Mouse (Mus musculus) hindbrain, embryonic 15.5 days (tissue): ENCODE results near the gene Ttc38. TPM values are rescaled to one million over a fixed set of nuclear protein-coding genes. Genes with fewer than 3 reads are reported as not detected.

Experiments used
- ATAC-seq: fragments of 200-750 bp; cut with Nextera tagmentation; 2 replicates; pipeline ENCODE4 v1.8.0; 2017; ENCODE audit warnings: low read depth, moderate number of reproducible peaks, moderate TSS enrichment; ENCODE audit not compliant: low FRiP score
- H3K27ac ChIP-seq: fragments of 300-500 bp; sonication (generic); replicated peaks from 2 replicates; pipeline ENCODE4 v1.5.1; 2015; ENCODE audit warnings: mild to moderate bottlenecking, inconsistent platforms
- H3K27me3 ChIP-seq: fragments of 300-500 bp; sonication (generic); 2 replicates; pipeline ENCODE4 v1.6.1; 2015; ENCODE audit warnings: control low read depth, inconsistent platforms
- H3K36me3 ChIP-seq: fragments of 300-500 bp; sonication (generic); 2 replicates; pipeline ENCODE4 v1.6.1; 2015; ENCODE audit warnings: control low read depth, inconsistent platforms
- H3K4me1 ChIP-seq: fragments of 300-500 bp; sonication (generic); replicated peaks from 2 replicates; pipeline ENCODE4 v1.6.1; 2015; ENCODE audit warnings: control low read depth, inconsistent platforms
- H3K4me2 ChIP-seq: fragments of 300-500 bp; sonication (generic); 2 replicates; pipeline ENCODE4 v1.6.1; 2015; ENCODE audit warnings: moderate library complexity, mild to moderate bottlenecking, inconsistent platforms
- H3K4me3 ChIP-seq: fragments of 300-500 bp; sonication (generic); 2 replicates; pipeline ENCODE4 v1.5.1; 2015; ENCODE audit warnings: mild to moderate bottlenecking, inconsistent platforms
- H3K9ac ChIP-seq: fragments of 300-500 bp; sonication (generic); 2 replicates; pipeline ENCODE4 v1.6.1; 2015; ENCODE audit warnings: inconsistent platforms
- H3K9me3 ChIP-seq: fragments of 300-500 bp; sonication (generic); 2 replicates; pipeline ENCODE4 v1.6.1; 2016; ENCODE audit warnings: control low read depth, inconsistent platforms
- WGBS: fragments of 180-500 bp; shearing (Covaris S2); methylation state at CpG from one replicate; pipeline ENCODE4 v1.1.7; 2015; 5-methylcytosine and 5-hydroxymethylcytosine counted together
- polyA plus RNA-seq: library from polyadenylated mRNA; unstranded; fragments of >200 nt; fragmentation: Nextera tagmentation; extraction: Ambion mirVana; gene quantifications from 2 replicates; pipeline ENCODE4 v1.2.1, GENCODE M21; 2015

The Ttc38 gene
- polyA plus RNA-seq, result 2.9 and 3.6 TPM in 2 replicates

DNA sequence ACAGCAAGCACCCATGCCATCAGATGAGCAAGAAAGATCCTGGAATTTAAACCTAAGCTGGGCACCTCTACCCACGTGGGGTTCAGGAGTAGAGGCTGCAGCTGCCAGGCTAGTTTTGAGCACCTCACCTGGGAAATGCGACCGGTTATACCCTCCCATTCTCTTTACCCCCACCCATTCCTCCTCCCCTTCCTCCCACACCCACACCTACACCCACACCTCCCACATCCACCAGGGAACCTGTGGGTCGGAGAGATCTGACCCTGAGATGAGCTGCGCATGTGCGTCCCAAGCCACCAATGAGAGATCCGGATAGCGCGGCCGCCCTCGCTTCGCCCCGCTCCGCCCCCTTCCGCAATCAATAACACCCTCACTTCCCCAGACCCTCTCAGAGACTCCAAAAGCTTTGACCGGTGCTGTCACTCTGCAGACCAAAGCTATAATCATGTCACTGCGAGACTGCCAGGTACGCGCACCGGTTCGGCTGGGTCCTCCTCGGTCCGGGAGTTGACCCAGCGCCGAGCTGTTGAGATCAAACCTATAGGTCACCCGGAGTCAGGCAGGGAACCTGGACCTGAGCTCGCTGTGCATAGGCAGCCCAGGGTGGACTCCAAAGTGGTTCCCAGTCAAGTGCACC, at the start of gene Ttc38:
TSS of gene Ttc38 (plus strand) at position 353 of the 637 bp plus-strand sequence.
- Histone ChIP-seq H3K36me3 (no peaks in the 10 kb centered on the region), H3K4me3 (peak within 1 kb of the TSS; percentile 63), H3K27ac (peak within 1 kb of the TSS; percentile 46; the same call in 1 of the 2 replicates), H3K27me3 (no peaks in the 10 kb centered on the region), H3K4me2 (peak within 1 kb of the TSS; percentile 94), H3K9me3 (no peaks in the 10 kb centered on the region), H3K9ac (peak within 1 kb of the TSS; percentile 59), H3K4me1 (peaks cover 14% of the 10 kb centered on the region)
- ATAC-seq, result peak; percentile 94
- WGBS, result under 1% methylated on average over 27 of the region's 27 CpGs

GRCm38 (mm10) chr15:85783146-85783545, 49.0 kb upstream of the Ttc38 start:
- no peak overlapping the region for H3K27ac ChIP-seq
- no peaks in the 10 kb centered on the region for H3K9me3 ChIP-seq
- no peak overlapping the region for H3K9ac ChIP-seq
- WGBS, result 91% methylated on average over 4 of the region's 4 CpGs
- H3K4me2 ChIP-seq, result no peak overlapping the region
- no peaks in the 10 kb centered on the region for H3K36me3 ChIP-seq
- no peak for ATAC-seq
- H3K4me1 ChIP-seq, result no peaks in the 10 kb centered on the region
- no peaks in the 10 kb centered on the region for H3K27me3 ChIP-seq
- no peak overlapping the region for H3K4me3 ChIP-seq

- WGBS, result 94% methylated on average over 3 of the region's 3 CpGs
Observed at GRCm38 (mm10) chr15:85784341-85784740, 47.8 kb upstream of the Ttc38 start.

DNA sequence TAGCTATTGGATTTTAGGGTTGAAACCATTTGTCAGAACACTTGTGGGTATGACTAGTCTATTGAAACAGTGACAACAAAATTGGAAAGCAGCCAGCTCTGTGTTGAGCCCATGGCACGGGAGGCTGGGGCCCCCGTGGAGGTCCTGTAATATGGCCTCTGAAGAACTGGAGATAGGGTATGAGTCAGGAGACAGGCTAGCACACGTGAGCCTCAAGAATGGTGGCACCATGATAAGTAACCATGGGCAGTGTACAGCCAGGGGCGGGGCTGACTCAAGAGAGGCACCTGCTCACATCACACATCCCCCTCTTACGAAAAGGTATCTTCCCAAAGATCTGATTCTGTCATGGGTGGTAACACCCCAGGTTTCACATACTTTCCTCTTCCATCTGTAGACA, 45.4 kb upstream of the Ttc38 start:
- ATAC-seq, result no peak

More at GRCm38 (mm10) chr15:85784341-85784740, 47.8 kb upstream of the Ttc38 start:
- H3K27ac ChIP-seq, result no peak overlapping the region
- no peak overlapping the region for H3K4me3 ChIP-seq
- H3K9me3 ChIP-seq, result no peaks in the 10 kb centered on the region
- ATAC-seq, result no peak
- H3K9ac ChIP-seq, result no peak overlapping the region
- H3K4me2 ChIP-seq, result no peak overlapping the region
- no peaks in the 10 kb centered on the region for H3K4me1 ChIP-seq
- no peaks in the 10 kb centered on the region for H3K36me3 ChIP-seq
- H3K27me3 ChIP-seq, result no peaks in the 10 kb centered on the region

GRCm38 (mm10) chr15:85787482-85787881, 44.6 kb upstream of the Ttc38 start:
- 95% methylated on average over 6 of the region's 6 CpGs for WGBS
- no peaks in the 10 kb centered on the region for H3K4me1 ChIP-seq

More for the DNA sequence above, 45.4 kb upstream of the Ttc38 start:
- H3K27ac ChIP-seq, result no peak overlapping the region
- no peaks in the 10 kb centered on the region for H3K4me1 ChIP-seq
- H3K9ac ChIP-seq, result no peak overlapping the region
- 75% methylated on average over 5 of the region's 5 CpGs for whole genome bisulfite sequencing
- H3K4me3 ChIP-seq, result no peak overlapping the region
- H3K27me3 ChIP-seq, result no peaks in the 10 kb centered on the region
- H3K36me3 ChIP-seq, result no peaks in the 10 kb centered on the region
- H3K9me3 ChIP-seq, result no peaks in the 10 kb centered on the region
- H3K4me2 ChIP-seq, result no peak overlapping the region

DNA sequence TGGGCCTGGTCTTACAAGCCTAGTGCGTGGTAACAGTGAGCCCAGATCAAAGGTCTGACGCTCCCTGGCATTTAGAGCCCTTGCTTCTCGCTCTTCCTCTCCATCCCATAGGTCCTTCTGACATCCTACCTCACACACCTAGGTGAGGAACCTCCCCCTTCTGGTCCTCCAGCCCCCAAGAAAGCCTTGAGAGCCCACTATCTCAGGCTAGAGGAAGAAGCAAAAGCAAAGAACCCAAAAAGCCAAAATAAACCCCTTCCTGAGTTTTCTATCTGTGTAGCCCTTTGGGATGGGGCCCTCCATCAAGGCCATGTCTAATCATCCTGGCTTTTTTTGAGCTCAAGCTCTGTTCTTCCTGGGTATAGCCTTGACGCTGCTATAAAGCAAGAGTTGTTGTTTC, 44.1 kb upstream of the Ttc38 start:
- Histone ChIP-seq H3K4me1 (no peaks in the 10 kb centered on the region), H3K36me3 (no peaks in the 10 kb centered on the region)
- ATAC-seq, result no peak

More at GRCm38 (mm10) chr15:85787482-85787881, 44.6 kb upstream of the Ttc38 start:
- no peak for ATAC-seq
- Histone ChIP-seq H3K9me3 (no peaks in the 10 kb centered on the region), H3K4me2 (no peak overlapping the region), H3K4me3 (no peak overlapping the region), H3K9ac (no peak overlapping the region), H3K36me3 (no peaks in the 10 kb centered on the region), H3K27me3 (no peaks in the 10 kb centered on the region), H3K27ac (no peak overlapping the region)

GRCm38 (mm10) chr15:85788633-85789032, 43.5 kb upstream of the Ttc38 start:
- no peaks in the 10 kb centered on the region for H3K36me3 ChIP-seq
- H3K27me3 ChIP-seq, result no peaks in the 10 kb centered on the region
- H3K9me3 ChIP-seq, result no peaks in the 10 kb centered on the region
- H3K4me3 ChIP-seq, result no peak overlapping the region
- WGBS, result 78% methylated on average over 16 of the region's 16 CpGs
- H3K9ac ChIP-seq, result no peak overlapping the region
- H3K27ac ChIP-seq, result no peak overlapping the region
- H3K4me2 ChIP-seq, result no peak overlapping the region
- ATAC-seq, result no peak
- no peaks in the 10 kb centered on the region for H3K4me1 ChIP-seq

More for the DNA sequence above, 44.1 kb upstream of the Ttc38 start:
- no peak overlapping the region for H3K4me2 ChIP-seq
- H3K9me3 ChIP-seq, result no peaks in the 10 kb centered on the region
- H3K4me3 ChIP-seq, result no peak overlapping the region
- H3K9ac ChIP-seq, result no peak overlapping the region
- no peaks in the 10 kb centered on the region for H3K27me3 ChIP-seq
- 90% methylated on average over 4 of the region's 4 CpGs for WGBS
- no peak overlapping the region for H3K27ac ChIP-seq

- Histone ChIP-seq H3K9ac (no peak overlapping the region), H3K4me3 (no peak overlapping the region), H3K4me2 (no peak overlapping the region), H3K9me3 (no peaks in the 10 kb centered on the region), H3K27ac (no peak overlapping the region), H3K27me3 (no peaks in the 10 kb centered on the region), H3K4me1 (no peaks in the 10 kb centered on the region), H3K36me3 (no peaks in the 10 kb centered on the region)
- 89% methylated on average over 4 of the region's 4 CpGs for WGBS
- no peak for ATAC-seq
Observed at GRCm38 (mm10) chr15:85791449-85791848, 40.7 kb upstream of the Ttc38 start.

DNA sequence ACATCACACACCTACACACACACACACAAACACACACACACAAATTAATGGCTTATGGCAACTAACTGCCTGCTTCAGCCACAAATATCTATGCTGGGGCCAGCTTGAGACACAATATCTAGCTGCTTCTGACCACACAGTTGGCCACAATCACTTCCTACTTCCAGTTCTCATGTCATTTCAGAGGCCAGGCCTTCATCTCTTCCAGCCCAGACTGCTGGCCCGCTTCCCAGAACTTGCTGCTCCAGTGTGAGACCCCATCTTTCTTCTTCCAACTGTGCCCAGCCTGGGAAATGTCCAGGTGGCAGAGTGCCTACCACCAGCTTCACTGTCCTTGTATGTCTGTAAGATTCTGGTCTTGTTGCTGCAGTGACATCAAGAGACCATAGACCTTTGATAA, 39.3 kb upstream of the Ttc38 start:
- no peak overlapping the region for H3K27ac ChIP-seq
- H3K9ac ChIP-seq, result no peak overlapping the region
- no peaks in the 10 kb centered on the region for H3K36me3 ChIP-seq
- no peak for ATAC-seq
- no peaks in the 10 kb centered on the region for H3K27me3 ChIP-seq
- H3K4me2 ChIP-seq, result no peak overlapping the region
- no peaks in the 10 kb centered on the region for H3K9me3 ChIP-seq
- no peak overlapping the region for H3K4me3 ChIP-seq
- no peaks in the 10 kb centered on the region for H3K4me1 ChIP-seq
- 65% methylated on average over 1 of the region's 1 CpGs for WGBS

DNA sequence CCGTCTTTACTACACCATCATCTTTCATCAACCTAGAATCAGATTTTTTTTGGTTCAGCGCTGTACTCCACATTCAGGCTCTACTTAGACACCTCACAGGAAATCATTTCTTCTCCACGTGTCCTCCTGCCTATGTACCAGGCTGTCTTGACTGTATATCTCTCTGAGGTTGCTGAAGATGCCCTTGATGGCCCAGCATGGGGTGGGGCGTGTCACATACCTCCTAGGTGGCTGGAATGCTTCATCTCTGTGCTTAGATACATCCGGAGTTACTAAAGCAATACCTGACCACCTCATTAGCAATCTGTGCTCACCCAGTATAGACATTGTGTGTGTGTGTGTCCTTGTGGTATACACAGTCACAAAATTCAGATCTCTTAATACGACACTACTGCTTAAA, 36.6 kb upstream of the Ttc38 start:
- WGBS, result 82% methylated on average over 6 of the region's 6 CpGs
- H3K36me3 ChIP-seq, result no peaks in the 10 kb centered on the region

DNA sequence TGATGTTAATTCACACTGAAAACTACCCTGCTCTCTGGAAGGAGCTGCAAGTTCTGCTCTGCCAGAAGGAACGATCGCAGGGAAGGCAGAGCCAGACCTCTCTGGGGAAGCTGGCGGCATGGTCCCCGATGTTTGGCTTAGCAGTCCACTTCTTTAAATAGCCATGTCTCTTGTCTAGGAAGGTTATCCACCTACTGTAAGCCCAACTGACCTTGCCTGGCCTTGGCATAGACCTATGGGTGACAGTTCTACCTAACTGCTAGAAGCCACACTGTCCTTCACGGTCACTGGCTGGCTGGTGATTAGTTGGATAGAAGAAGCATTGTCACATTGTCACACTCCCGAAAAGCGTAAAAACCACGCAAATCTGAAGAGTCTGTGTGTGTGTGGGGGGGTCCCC, 33.4 kb upstream of the Ttc38 start:
- Histone ChIP-seq H3K4me2 (no peak overlapping the region), H3K4me1 (no peaks in the 10 kb centered on the region), H3K9ac (no peak overlapping the region), H3K27ac (no peak overlapping the region), H3K36me3 (no peaks in the 10 kb centered on the region), H3K27me3 (no peaks in the 10 kb centered on the region), H3K9me3 (no peaks in the 10 kb centered on the region), H3K4me3 (no peak overlapping the region)
- 93% methylated on average over 8 of the region's 8 CpGs for WGBS
- ATAC-seq, result no peak

More for the DNA sequence above, 36.6 kb upstream of the Ttc38 start:
- Histone ChIP-seq H3K9me3 (no peaks in the 10 kb centered on the region), H3K27ac (no peak overlapping the region), H3K4me3 (no peak overlapping the region), H3K4me1 (no peaks in the 10 kb centered on the region), H3K9ac (no peak overlapping the region), H3K4me2 (no peak overlapping the region), H3K27me3 (no peaks in the 10 kb centered on the region)
- no peak for ATAC-seq

DNA sequence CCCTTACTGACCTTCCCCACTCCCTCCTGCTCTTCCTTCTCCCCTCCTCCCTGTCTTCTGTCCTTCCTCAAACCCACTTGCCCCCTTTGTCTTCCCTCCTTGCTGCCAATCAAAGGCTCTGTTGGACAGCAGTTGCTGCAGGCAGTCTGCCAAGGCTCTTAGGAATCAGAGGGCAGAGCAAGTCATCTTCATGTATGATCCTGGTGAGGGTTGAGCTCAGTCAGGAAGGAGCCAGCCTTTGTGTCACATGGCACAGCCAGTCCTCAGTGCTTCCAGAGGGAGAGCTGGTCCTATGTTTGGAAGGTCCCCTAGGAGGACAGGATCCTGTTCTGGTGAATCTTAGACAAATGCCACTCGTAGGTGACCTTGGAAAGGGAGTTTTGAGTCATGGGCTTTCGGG, 29.2 kb upstream of the Ttc38 start:
- Histone ChIP-seq H3K9ac (no peak overlapping the region), H3K4me2 (no peak overlapping the region), H3K4me1 (no peaks in the 10 kb centered on the region), H3K27ac (no peak overlapping the region), H3K36me3 (no peaks in the 10 kb centered on the region), H3K4me3 (no peak overlapping the region), H3K9me3 (no peaks in the 10 kb centered on the region), H3K27me3 (no peaks in the 10 kb centered on the region)
- no peak for ATAC-seq
- WGBS, result 80% methylated on average over 2 of the region's 2 CpGs

DNA sequence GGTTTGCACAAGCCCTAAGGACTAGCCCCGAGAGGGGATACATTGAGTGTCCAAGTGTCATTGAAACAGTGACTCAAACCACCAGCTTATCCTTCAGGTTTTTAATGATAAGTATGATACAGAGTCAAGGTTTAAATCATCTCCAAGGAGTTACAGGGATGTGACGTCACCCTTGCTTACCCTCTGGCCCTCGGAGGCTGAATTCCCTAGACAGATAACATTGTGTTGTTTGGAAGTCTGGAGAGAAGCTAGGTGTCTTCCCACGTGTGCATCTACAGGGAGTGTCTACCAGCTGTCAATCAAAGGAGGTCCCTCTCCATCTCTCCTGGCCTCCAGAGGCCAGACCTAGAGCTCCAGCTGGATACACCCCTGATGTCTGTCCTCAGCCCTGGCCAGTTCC, 25.2 kb upstream of the Ttc38 start:
- Histone ChIP-seq H3K9ac (no peak overlapping the region), H3K27me3 (no peaks in the 10 kb centered on the region), H3K27ac (no peak overlapping the region), H3K4me2 (no peak overlapping the region), H3K4me3 (no peak overlapping the region), H3K4me1 (peaks cover 11% of the 10 kb centered on the region), H3K36me3 (no peaks in the 10 kb centered on the region), H3K9me3 (no peaks in the 10 kb centered on the region)
- 82% methylated on average over 4 of the region's 4 CpGs for WGBS
- ATAC-seq, result no peak
